Mouse (Mus musculus): ENCODE measurements around the gene Gmip. TPM values are rescaled to one million over a fixed set of nuclear protein-coding genes. Genes with fewer than 3 reads are reported as not detected.

The Gmip gene
- total RNA-seq, 1 experiment from 2014 or later: 326 TPM

GRCm38 (mm10) chr8:69849899-69850298, 41.4 kb downstream of the Gmip start:
- no peak for ATAC-seq (ENCODE audit: extremely low read depth, insufficient number of reproducible peaks, low FRiP score, poor library complexity, severe bottlenecking)

GRCm38 (mm10) chr8:69850926-69851506, 42.5 kb downstream of the Gmip start:
- no peak for ATAC-seq (ENCODE audit: extremely low read depth, insufficient number of reproducible peaks, low FRiP score, poor library complexity, severe bottlenecking)

GRCm38 (mm10) chr8:69853869-69854268, 45.4 kb downstream of the Gmip start:
- no peak for ATAC-seq (ENCODE audit: extremely low read depth, insufficient number of reproducible peaks, low FRiP score, poor library complexity, severe bottlenecking)

- ATAC-seq (ENCODE audit: extremely low read depth, insufficient number of reproducible peaks, low FRiP score, poor library complexity, severe bottlenecking): no peak
Observed at GRCm38 (mm10) chr8:69860807-69861206, 52.3 kb downstream of the Gmip start.

- no peak for ATAC-seq (ENCODE audit: extremely low read depth, insufficient number of reproducible peaks, low FRiP score, poor library complexity, severe bottlenecking)
Observed at GRCm38 (mm10) chr8:69861251-69861650, 52.8 kb downstream of the Gmip start.

- no peak for ATAC-seq (ENCODE audit: extremely low read depth, insufficient number of reproducible peaks, low FRiP score, poor library complexity, severe bottlenecking)
Observed at GRCm38 (mm10) chr8:69863387-69864020, 55.0 kb downstream of the Gmip start.

GRCm38 (mm10) chr8:69864180-69864579, 55.7 kb downstream of the Gmip start:
- no peak for ATAC-seq (ENCODE audit: extremely low read depth, insufficient number of reproducible peaks, low FRiP score, poor library complexity, severe bottlenecking)

GRCm38 (mm10) chr8:69867696-69868326, 59.3 kb downstream of the Gmip start:
- no peak for ATAC-seq (ENCODE audit: extremely low read depth, insufficient number of reproducible peaks, low FRiP score, poor library complexity, severe bottlenecking)

- ATAC-seq (ENCODE audit: extremely low read depth, insufficient number of reproducible peaks, low FRiP score, poor library complexity, severe bottlenecking): no peak
Observed at GRCm38 (mm10) chr8:69870003-69870765, 61.7 kb downstream of the Gmip start.

- no peak for ATAC-seq (ENCODE audit: extremely low read depth, insufficient number of reproducible peaks, low FRiP score, poor library complexity, severe bottlenecking)
Observed at GRCm38 (mm10) chr8:69870907-69871306, 62.4 kb downstream of the Gmip start.

Other genes with a start within 250 kb of the Gmip start
- 27.4 and 29.7 TPM in 2 replicates for gene Zfp868, start 183.1 kb upstream of the Gmip start, total RNA-seq (2017)
- 0.98 and 1.6 TPM in 2 replicates for gene Zfp964, start 154.2 kb upstream of the Gmip start, total RNA-seq (2017)
- 62.8 and 72.8 TPM in 2 replicates for gene Zfp869, start 98.0 kb upstream of the Gmip start, total RNA-seq (2017)
- gene Zfp963, start 58.7 kb upstream of the Gmip start, total RNA-seq (2017): 8.8 and 11.2 TPM in 2 replicates
- gene Gm20422, start 33.8 kb upstream of the Gmip start, total RNA-seq (2017): not detected in 2 replicates
- 22.3 and 24.7 TPM in 2 replicates for gene Atp13a1, start 17.5 kb upstream of the Gmip start, total RNA-seq (2017)
- gene Zfp866, start 17.5 kb upstream of the Gmip start, total RNA-seq (2017): 54.3 and 55.7 TPM in 2 replicates
- gene Lpar2, start 13.8 kb downstream of the Gmip start, total RNA-seq (2017): 3.7 and 4.7 TPM in 2 replicates
- gene Pbx4, start 23.8 kb downstream of the Gmip start, total RNA-seq (2017): 5.8 and 9.8 TPM in 2 replicates
- not detected in 2 replicates for gene Cilp2, start 79.0 kb downstream of the Gmip start, total RNA-seq (2017)
- 0.93 and 1.7 TPM in 2 replicates for gene Tssk6, start 93.5 kb downstream of the Gmip start, total RNA-seq (2017)
- 55.9 and 58.3 TPM in 2 replicates for gene Ndufa13, start 93.9 kb downstream of the Gmip start, total RNA-seq (2017)
- gene Yjefn3, start 94.0 kb downstream of the Gmip start, total RNA-seq (2017): 0.61 TPM in 1 of 2 replicates, not detected in the other
- 52.6 and 64.2 TPM in 2 replicates for gene Gatad2a, start 187.7 kb downstream of the Gmip start, total RNA-seq (2017)
- 104 and 111 TPM in 2 replicates for gene Mau2, start 234.1 kb downstream of the Gmip start, total RNA-seq (2017)
- 46.8 and 51.9 TPM in 2 replicates for gene Sugp1, start 234.1 kb downstream of the Gmip start, total RNA-seq (2017)

Data from neutrophil, adult 5-6 weeks (primary cell).